Mouse (Mus musculus) limb, embryonic 11.5 days (tissue): ENCODE data around the gene Timeless. TPM values are rescaled to one million over a fixed set of nuclear protein-coding genes. Genes with fewer than 3 reads are reported as not detected.
"Not testable (repeated sequence)": the region's sequence is repeated elsewhere in the genome, so short reads cannot be mapped to it uniquely, and the experiment has no call there.

Experiments
- ATAC-seq: fragments of 200-750 bp; cut with Nextera tagmentation; 2 replicates; pipeline ENCODE4 v1.8.0; 2017; ENCODE audit warnings: low read depth; ENCODE audit not compliant: insufficient number of reproducible peaks, low FRiP score, low TSS enrichment
- DNase-seq: peaks from one replicate; pipeline ENCODE4 v3.0.0-alpha.2; 2015; ENCODE audit warnings: low spot score
- H3K27ac ChIP-seq: fragments of 300-500 bp; sonication (generic); replicated peaks from 2 replicates; pipeline ENCODE4 v1.5.1; 2014; ENCODE audit warnings: low read depth, mild to moderate bottlenecking, low read length
- H3K27me3 ChIP-seq: fragments of 300-500 bp; sonication (generic); 2 replicates; pipeline ENCODE4 v1.6.1; 2014; ENCODE audit warnings: mild to moderate bottlenecking, low read length, mixed read lengths; ENCODE audit not compliant: control insufficient read depth, insufficient read depth
- H3K36me3 ChIP-seq: fragments of 300-500 bp; sonication (generic); 2 replicates; pipeline ENCODE4 v1.6.1; 2014; ENCODE audit warnings: mild to moderate bottlenecking, low read length, moderate library complexity, mixed read lengths; ENCODE audit not compliant: control insufficient read depth, insufficient read depth
- H3K4me1 ChIP-seq: fragments of 300-500 bp; sonication (generic); 2 replicates; pipeline ENCODE4 v1.6.1; 2014; ENCODE audit warnings: low read length, mixed read lengths; ENCODE audit not compliant: control insufficient read depth, insufficient read depth
- H3K4me2 ChIP-seq: fragments of 300-500 bp; sonication (generic); 2 replicates; pipeline ENCODE4 v1.6.1; 2014; ENCODE audit warnings: low read depth, mild to moderate bottlenecking, moderate library complexity; ENCODE audit not compliant: severe bottlenecking
- H3K4me3 ChIP-seq: fragments of 300-500 bp; sonication (generic); 2 replicates; pipeline ENCODE4 v1.5.1; 2014; ENCODE audit warnings: low read depth, low read length
- H3K9ac ChIP-seq: fragments of 300-500 bp; sonication (generic); 2 replicates; pipeline ENCODE4 v1.6.1; 2014; ENCODE audit warnings: mild to moderate bottlenecking, low read length
- H3K9me3 ChIP-seq: fragments of 300-500 bp; sonication (generic); 2 replicates; pipeline ENCODE4 v1.6.1; 2016; ENCODE audit warnings: low read length; ENCODE audit not compliant: control insufficient read depth
- WGBS: fragments of 180-500 bp; shearing (Covaris S2); extraction: QIAGEN DNeasy Blood & Tissue Kit; methylation state at CpG from one replicate; pipeline ENCODE4 v1.1.7; 2014; 5-methylcytosine and 5-hydroxymethylcytosine counted together
- polyA plus RNA-seq: library from polyadenylated mRNA; unstranded; fragments of >200 nt; fragmentation: Nextera tagmentation; extraction: Ambion mirVana; gene quantifications from 2 replicates; pipeline ENCODE4 v1.2.1, GENCODE M21; 2014

Timeless gene
- polyA plus RNA-seq, 1 experiment from 2014 or later: 92.9 TPM

DNA sequence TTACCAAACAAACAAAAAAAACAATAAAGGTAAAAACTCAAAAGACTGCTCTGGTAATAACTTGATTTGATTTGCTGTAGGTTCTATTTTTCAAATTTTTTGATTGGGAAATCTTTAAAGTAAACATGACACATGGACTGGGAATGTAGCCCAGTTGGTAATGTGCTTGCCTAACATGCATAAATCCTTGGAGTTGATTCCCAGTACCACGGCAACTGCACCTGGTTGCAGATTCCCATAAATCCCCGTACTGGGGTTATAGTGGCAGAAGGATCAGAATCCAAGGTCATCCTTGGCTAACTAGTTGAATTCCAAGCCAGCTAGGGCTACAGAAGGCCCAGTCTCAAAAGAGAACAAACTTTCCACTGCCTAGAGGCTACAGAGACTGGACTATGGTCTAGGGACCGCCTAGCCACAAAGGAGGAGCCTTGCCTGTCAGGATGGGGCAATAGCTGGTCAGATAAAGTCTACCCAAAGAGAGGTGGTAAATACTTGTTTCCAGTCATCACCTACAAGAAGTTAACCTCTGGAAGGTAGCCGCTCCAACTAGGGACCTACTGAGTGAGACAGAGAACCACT, 21.9 kb downstream of the Timeless start, which contains the start of gene Apon:
Apon (plus strand) TSS at position 420 of the 579 bp plus-strand sequence.
- H3K4me3 ChIP-seq: no peak within 1 kb of the TSS
- no peak for ATAC-seq

DNA sequence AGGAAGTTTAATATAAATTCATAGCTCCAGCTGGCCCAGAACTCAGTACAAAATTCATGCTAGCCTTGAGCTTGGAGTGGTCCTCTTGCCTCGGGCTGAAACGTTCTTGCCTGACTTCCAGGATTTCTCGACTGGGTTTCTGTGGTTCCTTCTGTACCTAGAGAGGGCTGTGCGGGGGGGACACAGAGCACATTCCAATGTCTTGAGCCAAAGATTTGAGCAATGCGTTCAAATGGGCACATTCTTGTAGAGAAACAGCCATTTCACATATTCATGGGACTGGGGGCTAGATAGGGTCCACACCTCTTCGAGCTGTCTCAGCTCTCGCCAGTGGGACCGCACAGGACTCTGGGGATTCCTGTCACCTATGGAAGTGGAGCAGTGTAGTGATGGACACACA, 24.1 kb downstream of the Timeless start:
- WGBS: 92% methylated on average over 8 of the region's 8 CpGs
- DNase-seq: no peak
- Histone ChIP-seq H3K36me3 (peaks cover 14% of the 10 kb centered on the region), H3K27ac (no peak overlapping the region), H3K4me2 (no peak overlapping the region), H3K9ac (no peak overlapping the region), H3K9me3 (no peaks in the 10 kb centered on the region), H3K4me1 (no peaks in the 10 kb centered on the region), H3K4me3 (no peak overlapping the region), H3K27me3 (no peaks in the 10 kb centered on the region)
- no peak for ATAC-seq

More for the DNA sequence above, 21.9 kb downstream of the Timeless start, which contains the start of gene Apon:
- DNase-seq: no peak
- WGBS: 89% methylated on average over 4 of the region's 4 CpGs
- Histone ChIP-seq H3K4me1 (no peaks in the 10 kb centered on the region), H3K9me3 (no peaks in the 10 kb centered on the region), H3K36me3 (peaks cover 33% of the 10 kb centered on the region), H3K27me3 (no peaks in the 10 kb centered on the region), H3K9ac (no peak within 1 kb of the TSS), H3K4me2 (no peak within 1 kb of the TSS), H3K27ac (no peak within 1 kb of the TSS)

GRCm38 (mm10) chr10:128256328-128256727, 24.5 kb downstream of the Timeless start:
- H3K9me3 ChIP-seq: no peaks in the 10 kb centered on the region
- WGBS: 81% methylated on average over 8 of the region's 8 CpGs
- no peak overlapping the region for H3K9ac ChIP-seq
- H3K4me2 ChIP-seq: no peak overlapping the region
- H3K27me3 ChIP-seq: no peaks in the 10 kb centered on the region
- H3K36me3 ChIP-seq: peaks cover 11% of the 10 kb centered on the region
- H3K4me3 ChIP-seq: no peak overlapping the region
- ATAC-seq (no peak), DNase-seq (no peak)
- H3K27ac ChIP-seq: no peak overlapping the region
- H3K4me1 ChIP-seq: no peaks in the 10 kb centered on the region

- DNase-seq: no peak
- H3K4me3 ChIP-seq: no peak overlapping the region
- H3K4me1 ChIP-seq: no peaks in the 10 kb centered on the region
- H3K4me2 ChIP-seq: no peak overlapping the region
- ATAC-seq: no peak
- no peak overlapping the region for H3K27ac ChIP-seq
- H3K9me3 ChIP-seq: no peaks in the 10 kb centered on the region
- H3K27me3 ChIP-seq: no peaks in the 10 kb centered on the region
- no peaks in the 10 kb centered on the region for H3K36me3 ChIP-seq
- WGBS: 95% methylated on average over 4 of the region's 4 CpGs
- no peak overlapping the region for H3K9ac ChIP-seq
Observed at GRCm38 (mm10) chr10:128258953-128259352, 27.1 kb downstream of the Timeless start.

DNA sequence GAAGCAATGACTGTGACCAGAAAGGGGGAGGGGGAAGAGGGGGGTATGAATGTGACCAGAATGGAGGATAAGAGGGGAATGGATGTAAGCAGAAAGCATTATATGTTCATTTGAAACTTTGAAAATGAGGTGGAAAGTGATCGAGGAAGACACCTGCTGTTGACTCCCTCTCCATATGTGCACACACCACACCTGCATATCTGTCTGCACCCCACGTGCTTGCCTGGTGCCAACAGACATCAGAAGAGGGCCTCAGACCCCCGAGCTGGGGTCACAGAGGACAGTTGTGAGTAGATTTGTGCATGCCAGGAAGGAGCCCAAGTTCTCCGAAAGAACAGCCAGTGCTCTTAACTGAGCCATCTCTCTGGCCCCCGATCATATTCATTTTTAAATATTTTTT, 28.1 kb downstream of the Timeless start:
- Histone ChIP-seq H3K9me3 (no peaks in the 10 kb centered on the region), H3K4me1 (no peaks in the 10 kb centered on the region), H3K9ac (no peak overlapping the region), H3K36me3 (no peaks in the 10 kb centered on the region), H3K4me2 (no peak overlapping the region), H3K27me3 (no peaks in the 10 kb centered on the region), H3K27ac (no peak overlapping the region), H3K4me3 (no peak overlapping the region)
- ATAC-seq (no peak), DNase-seq (no peak)
- WGBS: 92% methylated on average over 5 of the region's 5 CpGs

- H3K27me3 ChIP-seq, DNase-seq, H3K36me3 ChIP-seq, H3K4me1 ChIP-seq, H3K4me2 ChIP-seq, H3K27ac ChIP-seq, H3K4me3 ChIP-seq, H3K9ac ChIP-seq, H3K9me3 ChIP-seq, ATAC-seq: not testable (repeated sequence)
- 89% methylated on average over 7 of the region's 7 CpGs for WGBS
Observed at GRCm38 (mm10) chr10:128260376-128260775, 28.5 kb downstream of the Timeless start.

GRCm38 (mm10) chr10:128262300-128262699, 30.4 kb downstream of the Timeless start:
- no peak for ATAC-seq
- H3K27ac ChIP-seq: no peak overlapping the region
- no peaks in the 10 kb centered on the region for H3K4me1 ChIP-seq
- H3K9me3 ChIP-seq: no peaks in the 10 kb centered on the region
- no peaks in the 10 kb centered on the region for H3K27me3 ChIP-seq
- H3K4me2 ChIP-seq: no peak overlapping the region
- H3K36me3 ChIP-seq: no peaks in the 10 kb centered on the region
- H3K9ac ChIP-seq: no peak overlapping the region
- no peak overlapping the region for H3K4me3 ChIP-seq
- no peak for DNase-seq
- WGBS: 80% methylated on average over 22 of the region's 22 CpGs

DNA sequence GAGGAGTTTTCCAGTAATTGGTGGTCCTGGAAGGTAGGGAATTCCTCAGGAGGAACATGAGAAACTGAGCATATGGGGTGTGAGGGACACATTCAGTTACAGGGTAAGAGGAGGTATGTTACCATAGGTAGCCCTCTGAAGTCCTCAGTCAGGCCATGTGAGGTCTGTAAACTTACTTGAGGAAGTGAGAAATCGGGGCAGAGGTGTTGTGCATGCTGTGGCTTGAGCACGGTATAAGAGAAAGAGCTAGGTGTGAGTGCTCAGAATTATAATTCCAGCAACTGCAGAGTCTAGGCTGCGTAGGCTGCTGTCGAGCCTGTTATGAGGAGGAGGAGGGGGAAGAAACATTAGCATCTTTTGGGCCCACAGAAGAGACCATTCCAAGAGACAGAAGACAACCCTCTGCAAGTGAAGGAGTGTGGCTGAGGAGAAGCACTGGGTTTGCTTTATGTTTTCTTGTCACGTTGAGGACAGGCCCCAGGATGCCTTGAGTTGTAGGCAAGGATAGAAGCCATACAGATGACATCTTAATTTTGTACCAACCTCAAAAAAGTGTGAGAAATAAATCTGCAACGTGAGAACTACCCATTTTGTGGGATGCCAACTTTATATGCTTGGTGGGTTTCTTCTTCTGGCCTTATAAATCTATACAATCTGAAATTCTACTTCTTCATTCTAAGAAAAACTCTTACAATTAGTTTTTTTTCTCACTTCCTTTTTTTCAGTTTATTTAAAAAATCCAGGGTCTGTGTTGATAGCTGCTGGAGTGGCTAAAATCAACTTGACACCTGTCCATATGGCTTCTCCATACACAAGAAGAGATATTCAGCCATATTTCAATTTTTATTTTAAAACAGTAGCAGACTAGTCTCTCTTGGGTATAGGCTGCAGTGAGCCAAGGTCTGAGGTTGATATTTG, 31.8 kb downstream of the Timeless start:
- 80% methylated on average over 6 of the region's 6 CpGs for WGBS

More for the DNA sequence above, 31.8 kb downstream of the Timeless start:
- DNase-seq (no peak), ATAC-seq (no peak)
- Histone ChIP-seq H3K4me1 (no peaks in the 10 kb centered on the region), H3K27ac (no peak overlapping the region), H3K4me2 (no peak overlapping the region), H3K9ac (no peak overlapping the region), H3K27me3 (no peaks in the 10 kb centered on the region), H3K9me3 (no peaks in the 10 kb centered on the region), H3K36me3 (no peaks in the 10 kb centered on the region), H3K4me3 (no peak overlapping the region)
